Mouse (Mus musculus): ENCODE results near the gene G6pc3. TPM values are rescaled to one million over a fixed set of nuclear protein-coding genes. Genes with fewer than 3 reads are reported as not detected.

Gene G6pc3
- total and polyA plus RNA-seq, 3 experiments: 31.3 to 72.3 (median 34.7) TPM

GRCm38 (mm10) chr11:102217876-102218430, 28.5 kb downstream of the G6pc3 start:
- dilution Hi-C loops (cut with MboI; ENCODE audit: extremely low pct_ligation_motif_present, extremely low pct_unique_long_range_greater_than_20kb, low sequenced_read_pairs) (no loop called here), in situ Hi-C loops (cut with MboI; ENCODE audit: low pct_ligation_motif_present, low pct_unique_long_range_greater_than_20kb, low sequenced_read_pairs) (no loop called here)
- DNase-seq (ENCODE audit: extremely low read depth): no peak
- TF ChIP-seq MYC (IDR thresholded peaks at IDR 0.05; ENCODE audit: low read depth, low read length) (0 out of 2 replicates have a peak, but pooled peaks have one; percentile 13), ZC3H11A (IDR thresholded peaks at IDR 0.05; ENCODE audit: low read depth, low read length) (no peak)
- Histone ChIP-seq H3K4me1 (ENCODE audit: control insufficient read depth in 1 of 2, insufficient read depth in 2 of 2) (peaks cover 51 to 97% of the 10 kb centered on the region in 2 experiments), H3K4me3 (replicated peaks in 1 of 3; ENCODE audit: low read depth in 2 of 3, low read length in 2 of 3, poor library complexity in 1 of 3) (peak overlapping the region; percentile 59 to 79 (median 60)), H3K9me3 (replicated peaks; ENCODE audit: low read length) (no peaks in the 10 kb centered on the region), H3K4me2 (ENCODE audit: insufficient read depth, low read depth, poor library complexity, severe bottlenecking) (peak overlapping the region; percentile 78), H3K27me3 (replicated peaks) (no peaks in the 10 kb centered on the region), H3K79me2 (replicated peaks; ENCODE audit: control insufficient read depth, extremely low read depth, insufficient read depth, poor library complexity, severe bottlenecking) (0 out of 2 replicates have a peak, but pooled peaks cover 2% of the 10 kb centered on the region), H3K36me3 (replicated peaks in 1 of 2; ENCODE audit: control insufficient read depth in 1 of 2, insufficient read depth in 1 of 2, low read length in 1 of 2) (peaks cover 0 to 8% of the 10 kb centered on the region in 2 experiments), H3K9ac (ENCODE audit: insufficient read depth, low read depth) (peak overlapping the region; percentile 13), H3K27ac (ENCODE audit: insufficient read depth, low read depth) (peak overlapping the region; percentile 29)

- peak; percentile 96 for DNase-seq (ENCODE audit: extremely low read depth)
- Histone ChIP-seq H3K27me3 (replicated peaks) (no peaks in the 10 kb centered on the region), H3K9me3 (replicated peaks; ENCODE audit: low read length) (no peaks in the 10 kb centered on the region), H3K4me3 (replicated peaks in 1 of 3; ENCODE audit: low read depth in 2 of 3, low read length in 2 of 3, poor library complexity in 1 of 3) (peak overlapping the region; percentile 59 to 79 (median 60)), H3K27ac (ENCODE audit: insufficient read depth, low read depth) (peak overlapping the region; percentile 29), H3K4me2 (ENCODE audit: insufficient read depth, low read depth, poor library complexity, severe bottlenecking) (peak overlapping the region; percentile 78), H3K79me2 (replicated peaks; ENCODE audit: control insufficient read depth, extremely low read depth, insufficient read depth, poor library complexity, severe bottlenecking) (0 out of 2 replicates have a peak, but pooled peaks cover 2% of the 10 kb centered on the region), H3K9ac (ENCODE audit: insufficient read depth, low read depth) (peak overlapping the region; percentile 13), H3K36me3 (replicated peaks in 1 of 2; ENCODE audit: control insufficient read depth in 1 of 2, insufficient read depth in 1 of 2, low read length in 1 of 2) (peaks cover 0 to 3% of the 10 kb centered on the region in 2 experiments), H3K4me1 (ENCODE audit: control insufficient read depth in 1 of 2, insufficient read depth in 2 of 2) (peaks cover 48 to 98% of the 10 kb centered on the region in 2 experiments)
- dilution Hi-C loops (cut with MboI; ENCODE audit: extremely low pct_ligation_motif_present, extremely low pct_unique_long_range_greater_than_20kb, low sequenced_read_pairs) (no loop called here), in situ Hi-C loops (cut with MboI; ENCODE audit: low pct_ligation_motif_present, low pct_unique_long_range_greater_than_20kb, low sequenced_read_pairs) (no loop called here)
- no peak for TF ChIP-seq ZKSCAN1 (IDR thresholded peaks at IDR 0.05; ENCODE audit: borderline replicate concordance, low read depth, low read length)
- TF ChIP-seq NRF1 (IDR thresholded peaks at IDR 0.05; ENCODE audit: low read depth, low read length): peak; percentile 88
- peak; percentile 79; the same call in 1 of the 2 replicates for TF ChIP-seq MXI1 (IDR thresholded peaks at IDR 0.05; ENCODE audit: low read depth, low read length)
- peak; percentile 88 for TF ChIP-seq POLR2A (IDR thresholded peaks at IDR 0.05; ENCODE audit: low read depth, low read length)
- TF ChIP-seq MEF2A (IDR thresholded peaks at IDR 0.05; ENCODE audit: borderline replicate concordance, low read depth, low read length): peak; percentile 100
- TF ChIP-seq RCOR1 (conservative IDR thresholded peaks at IDR 0.05; ENCODE audit: low read depth, low read length): no peak; the same call in 1 of the 2 replicates
- 0 out of 4 replicates have a peak, but pooled peaks of 1 of the 2 experiments have one; percentile 0 for TF ChIP-seq CTCF (conservative IDR thresholded peaks at IDR 0.05 in 1 of 2, IDR thresholded peaks at IDR 0.05 in 1 of 2; ENCODE audit: low read depth in 2 of 2, low read length in 2 of 2)
- TF ChIP-seq KAT2A (IDR thresholded peaks at IDR 0.05; ENCODE audit: insufficient replicate concordance, low read length): 0 out of 2 replicates have a peak, but pooled peaks have one; percentile 30
- peak; percentile 66; the same call in 1 of the 2 replicates for TF ChIP-seq NELFE (IDR thresholded peaks at IDR 0.05; ENCODE audit: low read depth, low read length)
- TF ChIP-seq IRF4 (IDR thresholded peaks at IDR 0.05; ENCODE audit: low read depth, low read length): peak; percentile 86
- peak; percentile 93 for TF ChIP-seq ETS1 (conservative IDR thresholded peaks at IDR 0.05; ENCODE audit: low read depth, low read length)
- TF ChIP-seq MAZ (IDR thresholded peaks at IDR 0.05; ENCODE audit: low read depth, low read length): peak; percentile 93
- TF ChIP-seq EP300 (IDR thresholded peaks at IDR 0.05; ENCODE audit: low read length): peak; percentile 73
- no peak for TF ChIP-seq GABPA (IDR thresholded peaks at IDR 0.05; ENCODE audit: insufficient replicate concordance, low read depth, low read length)
- peak; percentile 54 for TF ChIP-seq HCFC1 (IDR thresholded peaks at IDR 0.05; ENCODE audit: low read depth, low read length)
- TF ChIP-seq USF2 (conservative IDR thresholded peaks at IDR 0.05; ENCODE audit: low read depth, low read length): no peak
- peak; percentile 42; the same call in 1 of the 2 replicates for TF ChIP-seq MAX (IDR thresholded peaks at IDR 0.05; ENCODE audit: low read length)
- TF ChIP-seq UBTF (IDR thresholded peaks at IDR 0.05; ENCODE audit: low read depth, low read length): peak; percentile 56; the same call in 1 of the 2 replicates
- no peak; the same call in 1 of the 2 replicates for TF ChIP-seq RAD21 (IDR thresholded peaks at IDR 0.05; ENCODE audit: low read depth, low read length)
- TF ChIP-seq USF1 (IDR thresholded peaks at IDR 0.05; ENCODE audit: low read depth, low read length): no peak
- TF ChIP-seq MAFK (IDR thresholded peaks at IDR 0.05; ENCODE audit: insufficient replicate concordance, low read length): 0 out of 2 replicates have a peak, but pooled peaks have one; percentile 45
- no peak for TF ChIP-seq PAX5 (IDR thresholded peaks at IDR 0.05; ENCODE audit: low read length)
- TF ChIP-seq JUND (conservative IDR thresholded peaks at IDR 0.05; ENCODE audit: low read depth, low read length): no peak
- TF ChIP-seq CHD1 (IDR thresholded peaks at IDR 0.05; ENCODE audit: low read depth, low read length): no peak
- TF ChIP-seq ZNF384 (IDR thresholded peaks at IDR 0.05; ENCODE audit: low read depth, low read length): 0 out of 2 replicates have a peak, but pooled peaks have one; percentile 23
- no peak for TF ChIP-seq ZC3H11A (IDR thresholded peaks at IDR 0.05; ENCODE audit: low read depth, low read length)
- TF ChIP-seq TBP (conservative IDR thresholded peaks at IDR 0.05; ENCODE audit: low read depth, low read length): peak; percentile 76; the same call in 1 of the 2 replicates
- TF ChIP-seq ELF1 (IDR thresholded peaks at IDR 0.05; ENCODE audit: low read depth, low read length): peak; percentile 65
- TF ChIP-seq JUN (IDR thresholded peaks at IDR 0.05; ENCODE audit: insufficient read depth, low read depth, low read length): no peak
- no peak for TF ChIP-seq POLR2AphosphoS2 (IDR thresholded peaks at IDR 0.05; ENCODE audit: low read depth, low read length)
These were observed 29.4 kb downstream of the G6pc3 start for GRCm38 (mm10) chr11:102218783-102219182.

All from CH12.LX (cell line).